Mouse (Mus musculus): Measurements from ENCODE around the gene Ssu72. TPM values are rescaled to one million over a fixed set of nuclear protein-coding genes. Genes with fewer than 3 reads are reported as not detected.

The Ssu72 gene
- total RNA-seq, 2 experiments from 2014 or later, result 93.9 to 101 TPM

DNA sequence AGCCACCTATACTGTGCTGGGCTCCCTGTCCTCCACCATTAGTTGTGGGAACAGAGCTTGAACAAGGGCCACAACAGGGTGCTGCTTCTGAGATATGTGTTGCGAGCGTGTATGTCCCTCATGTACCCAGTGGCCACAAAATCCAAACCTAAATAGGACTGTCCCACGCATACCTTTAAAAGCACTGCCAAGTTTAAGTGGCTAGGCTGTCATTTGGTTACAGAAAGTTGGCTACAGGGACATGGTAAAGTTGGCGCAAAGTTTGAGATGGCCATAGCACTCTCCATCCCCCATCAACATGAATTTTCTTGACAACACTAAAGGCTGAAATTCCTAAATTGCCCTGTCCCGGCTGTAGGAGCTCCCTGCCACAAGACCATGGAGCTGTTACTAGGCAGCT lies 40.5 kb downstream of the Ssu72 start:
- ATAC-seq (replicated peaks; ENCODE audit: poor library complexity), result no peak

DNA sequence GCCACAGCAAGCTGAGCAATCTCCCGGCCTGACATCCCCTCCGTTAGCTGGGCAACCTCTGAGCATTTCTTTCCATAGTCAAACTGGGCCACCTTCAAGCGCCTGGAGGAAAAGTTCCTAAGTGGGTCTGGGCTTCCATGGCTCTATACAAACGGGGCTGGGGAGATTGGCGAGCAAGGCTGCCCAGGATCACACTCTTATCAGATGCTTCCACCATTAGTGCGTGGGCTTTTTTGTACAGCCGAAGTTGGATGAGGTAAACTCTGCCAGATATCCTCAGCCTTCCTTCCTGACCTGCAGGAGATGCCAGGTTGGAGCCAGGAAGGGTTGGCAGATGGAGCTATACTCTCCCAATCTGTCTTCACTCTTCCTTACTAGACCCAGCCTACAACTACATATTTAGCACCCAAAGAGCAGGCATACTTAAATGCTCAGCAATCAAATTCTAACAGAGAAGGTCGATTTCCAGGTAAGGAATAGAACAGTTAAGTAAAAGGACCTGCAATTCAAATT lies 41.5 kb downstream of the Ssu72 start:
- ATAC-seq (replicated peaks; ENCODE audit: poor library complexity), result no peak

DNA sequence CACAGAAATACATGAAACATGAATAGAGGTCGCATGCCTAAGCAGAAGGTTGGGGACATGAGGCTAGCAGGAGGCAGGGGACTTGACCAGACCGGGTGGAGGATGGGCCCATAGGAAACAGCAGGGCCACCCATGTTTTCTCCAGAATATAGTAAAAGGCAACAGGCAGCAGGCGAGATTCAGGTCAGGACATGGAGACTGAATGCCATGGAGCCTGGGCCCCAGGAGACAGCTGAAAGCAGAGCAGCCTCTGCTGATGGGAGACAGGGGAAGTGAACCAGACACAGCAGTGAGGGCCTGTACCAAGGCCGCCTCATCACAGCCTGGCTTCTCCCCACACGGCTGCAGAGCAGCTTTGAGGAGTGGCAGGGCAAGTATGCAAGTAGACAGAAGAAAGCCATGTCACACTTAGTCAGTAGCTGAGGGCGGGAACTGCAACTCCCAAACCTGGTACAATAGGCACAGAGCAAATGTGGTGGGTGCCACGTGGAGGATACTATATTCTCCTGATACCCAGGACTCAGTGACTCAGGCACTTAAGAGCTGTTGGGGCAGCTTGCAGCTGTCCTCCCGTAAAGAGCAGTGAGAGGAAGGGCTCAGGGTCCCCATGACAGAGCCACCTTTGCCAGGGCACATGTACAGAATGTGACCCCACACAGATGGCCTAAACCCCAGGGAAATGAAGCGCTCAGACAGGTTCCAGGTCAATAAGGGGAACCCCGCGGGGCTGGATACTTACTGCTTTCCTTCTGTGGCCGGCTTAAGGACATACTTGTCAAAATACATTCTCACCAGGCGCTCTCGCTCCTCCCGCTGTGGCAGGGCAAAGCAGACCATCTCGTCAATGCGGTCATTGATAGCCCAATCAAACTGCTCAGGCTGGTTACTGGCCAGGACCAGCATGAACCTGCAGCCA lies 42.2 kb downstream of the Ssu72 start:
- ATAC-seq (replicated peaks; ENCODE audit: poor library complexity), result no peak

DNA sequence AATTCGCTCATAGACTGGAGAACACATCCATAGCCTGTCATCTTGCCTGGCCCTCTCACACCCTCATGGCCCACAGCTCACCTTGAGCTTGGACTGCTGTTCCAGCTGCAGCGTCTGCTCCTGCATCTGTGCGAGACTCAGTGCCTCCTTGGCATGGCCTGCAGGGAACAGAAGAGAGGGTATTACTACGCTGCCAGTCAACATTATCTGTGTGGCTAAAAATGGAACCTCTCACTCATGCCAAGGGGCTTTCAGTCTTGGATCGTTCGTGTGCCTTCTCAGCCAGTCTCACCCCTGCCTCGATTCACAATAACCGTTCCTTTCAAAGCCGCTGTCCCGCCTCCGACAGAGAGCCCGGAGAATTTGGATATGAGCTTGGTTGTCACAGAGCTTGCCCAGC lies 52.4 kb downstream of the Ssu72 start:
- no peak for ATAC-seq (replicated peaks; ENCODE audit: poor library complexity)

DNA sequence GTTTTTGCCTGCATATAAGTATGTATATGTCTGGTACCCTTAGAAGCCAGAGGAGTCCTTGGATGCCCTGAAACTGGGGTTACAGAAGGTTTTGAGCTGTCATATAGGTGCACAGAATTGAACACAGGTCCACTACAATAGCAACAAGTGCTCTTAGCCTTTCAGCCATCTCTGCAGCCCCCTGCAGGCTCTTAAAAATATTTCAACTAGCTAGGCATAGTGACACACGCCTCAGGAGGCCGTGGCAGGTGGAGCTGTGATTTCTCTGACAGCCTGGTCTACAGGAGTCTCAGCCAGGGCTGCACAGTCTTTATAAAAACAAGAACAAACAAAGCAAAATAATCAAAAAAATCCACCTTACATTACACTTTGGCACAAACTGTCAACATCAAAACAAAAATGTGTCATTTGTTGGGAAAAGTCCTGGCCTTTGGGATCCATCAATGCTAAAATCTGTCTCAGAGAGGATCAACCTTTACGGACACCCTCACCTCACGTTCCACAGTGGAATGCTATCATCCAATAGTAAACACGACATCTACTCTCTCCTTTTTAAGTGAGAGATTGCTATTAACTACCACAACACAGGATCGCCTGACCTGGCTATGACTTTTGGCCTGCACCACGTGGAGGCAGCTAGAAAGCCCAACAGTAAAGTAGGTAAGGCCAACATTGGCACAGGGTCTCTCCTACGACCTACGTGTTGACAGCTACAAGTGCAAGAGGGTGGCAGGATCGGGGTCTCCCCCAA lies 55.4 kb downstream of the Ssu72 start:
- ATAC-seq (replicated peaks; ENCODE audit: poor library complexity), result peak; percentile 66

DNA sequence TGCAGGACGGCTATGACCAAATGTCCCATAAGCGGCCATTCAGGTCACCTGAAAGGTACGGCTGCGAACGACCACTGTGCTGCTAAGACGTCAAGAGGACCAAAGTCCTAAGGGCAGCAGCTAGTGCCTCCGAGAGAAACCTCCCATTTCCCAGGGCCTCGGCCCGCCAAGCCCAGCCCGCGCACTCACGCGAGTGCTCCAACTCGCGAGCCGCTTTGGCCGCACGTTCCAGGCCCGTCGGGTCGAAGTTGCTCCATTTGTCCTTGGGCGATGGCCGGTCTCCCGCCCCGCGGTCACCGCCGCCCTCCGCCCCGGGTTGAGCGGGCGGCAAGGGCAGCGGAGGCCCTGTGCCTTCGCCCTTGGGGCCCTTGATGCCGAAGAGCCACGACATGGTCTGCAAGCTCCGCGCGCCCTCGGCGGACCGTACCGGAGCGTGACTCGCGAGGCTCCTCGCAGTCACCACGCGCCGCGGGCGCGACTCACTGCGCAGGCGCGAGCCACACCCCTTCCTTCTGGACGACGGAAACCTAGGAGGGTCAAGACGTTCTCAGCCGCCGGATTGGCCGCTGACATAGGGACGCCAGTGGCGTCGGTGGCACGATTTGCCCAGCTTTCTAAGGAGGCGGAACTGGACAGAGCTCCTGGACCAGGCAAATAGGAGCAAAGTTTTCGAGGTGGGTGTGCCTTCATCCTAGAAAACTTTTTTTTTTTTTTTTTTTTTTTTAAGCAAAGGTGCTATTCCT lies 56.2 kb downstream of the Ssu72 start, which contains the start of gene Atad3a:
TSS of gene Atad3a (minus strand) at position 481 of the 743 bp plus-strand sequence.
- ATAC-seq (replicated peaks; ENCODE audit: poor library complexity), result peak; percentile 95

DNA sequence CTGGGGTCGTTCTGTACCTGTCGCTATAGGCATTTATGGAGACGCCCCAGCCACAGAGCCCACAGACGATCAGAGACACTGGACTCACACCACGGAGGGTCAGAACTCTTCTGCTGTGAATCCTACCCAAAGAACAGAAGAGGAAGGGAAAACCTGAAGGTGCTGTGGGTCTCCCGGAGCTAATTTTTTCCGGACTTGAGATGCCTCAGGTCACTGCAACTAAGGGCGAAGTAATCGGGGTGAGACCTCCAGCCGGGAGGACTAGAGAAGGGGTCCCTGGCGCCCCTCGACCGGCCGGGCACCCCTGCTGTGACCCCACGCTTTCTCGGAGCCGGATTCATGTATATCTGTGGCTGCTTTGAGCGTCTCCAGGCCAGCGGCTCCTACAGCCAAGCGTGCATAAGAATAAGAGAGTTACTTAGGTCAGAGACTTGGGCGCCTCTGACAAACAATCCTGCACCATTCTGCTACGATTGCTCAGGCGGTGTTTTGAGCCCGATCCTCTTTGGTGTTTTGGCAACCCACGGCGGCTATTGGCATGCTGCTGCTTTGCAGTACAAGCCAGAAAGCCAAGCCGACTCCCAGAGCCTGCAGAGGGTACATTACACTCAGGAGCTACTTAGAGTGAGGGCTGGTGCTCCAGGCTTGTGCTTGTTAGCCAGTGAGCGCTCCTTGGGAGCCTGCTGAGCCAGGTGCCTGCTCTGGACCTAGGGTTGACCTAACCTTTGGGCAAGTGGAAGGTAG lies 56.9 kb downstream of the Ssu72 start:
- peak; percentile 7; the same call in 1 of the 2 replicates for ATAC-seq (replicated peaks; ENCODE audit: poor library complexity)

DNA sequence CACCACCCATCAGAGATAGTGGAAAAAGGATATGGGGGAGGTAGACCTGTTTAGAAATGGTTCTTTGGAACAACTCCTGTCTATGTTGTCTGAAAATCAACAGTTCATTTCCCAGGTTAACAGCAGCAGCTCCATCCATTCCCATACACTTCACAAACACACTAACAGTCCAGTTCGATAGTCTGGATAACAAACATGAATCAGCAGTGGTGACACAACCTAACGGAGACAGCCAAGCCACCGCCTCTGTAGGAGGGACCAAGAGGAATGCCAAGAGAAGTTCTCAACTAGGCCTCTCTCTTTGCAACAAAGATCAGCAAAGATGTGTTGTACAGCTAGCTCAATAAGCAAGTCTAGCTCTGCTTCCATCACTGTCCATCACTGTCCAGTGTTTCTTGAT lies 57.8 kb downstream of the Ssu72 start:
- no peak for ATAC-seq (replicated peaks; ENCODE audit: poor library complexity)

DNA sequence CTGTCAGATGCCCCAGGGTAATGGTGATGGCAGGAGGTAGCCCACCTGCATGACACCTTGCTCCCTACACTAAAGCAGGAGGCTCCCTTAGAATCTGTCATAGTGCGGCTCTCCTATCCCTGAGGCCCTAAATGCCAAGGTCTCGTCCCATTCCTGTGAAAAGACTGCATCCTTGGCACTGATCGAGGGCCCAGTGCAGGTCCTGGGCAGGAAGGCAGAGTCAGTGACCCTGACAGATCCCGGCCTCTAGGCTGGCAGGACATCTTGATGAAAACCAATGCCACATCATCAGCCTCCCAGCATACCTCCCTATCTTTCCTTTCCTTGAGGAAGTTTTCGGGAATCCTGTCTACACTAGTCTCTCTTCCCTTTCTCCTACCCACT lies 64.9 kb downstream of the Ssu72 start:
- no peak for ATAC-seq (replicated peaks; ENCODE audit: poor library complexity)

DNA sequence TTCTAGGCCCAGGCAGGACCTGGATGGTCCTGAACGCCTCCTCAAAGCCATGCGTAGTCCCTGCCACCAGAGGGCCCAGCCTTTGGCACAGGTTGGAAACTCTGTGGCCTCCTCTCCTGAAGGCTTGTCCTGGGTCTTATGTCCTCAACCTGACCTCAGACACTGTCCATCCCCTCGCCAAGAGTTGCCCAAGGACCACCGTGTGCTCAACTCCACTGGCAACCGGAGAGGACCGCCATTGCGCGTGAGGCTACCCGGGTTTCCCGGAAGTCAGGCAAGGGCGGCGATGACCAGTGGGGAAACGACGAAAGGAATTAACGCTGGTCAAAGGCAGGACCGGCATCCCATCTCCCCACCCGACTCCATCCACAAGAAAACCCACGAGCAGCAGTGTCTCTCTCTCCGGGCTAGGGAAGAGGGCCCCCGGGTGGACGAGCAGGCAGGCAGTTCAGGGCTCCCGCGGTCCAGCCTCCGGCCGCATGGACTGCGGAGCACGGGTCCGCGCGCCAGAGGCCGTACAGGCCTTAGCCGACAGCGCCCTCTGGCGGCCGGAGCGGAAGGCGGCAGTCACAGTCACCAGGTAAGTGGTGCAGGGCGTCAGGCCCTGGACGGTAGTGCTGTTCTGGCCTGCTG lies 65.4 kb downstream of the Ssu72 start:
- peak; percentile 80 for ATAC-seq (replicated peaks; ENCODE audit: poor library complexity)

DNA sequence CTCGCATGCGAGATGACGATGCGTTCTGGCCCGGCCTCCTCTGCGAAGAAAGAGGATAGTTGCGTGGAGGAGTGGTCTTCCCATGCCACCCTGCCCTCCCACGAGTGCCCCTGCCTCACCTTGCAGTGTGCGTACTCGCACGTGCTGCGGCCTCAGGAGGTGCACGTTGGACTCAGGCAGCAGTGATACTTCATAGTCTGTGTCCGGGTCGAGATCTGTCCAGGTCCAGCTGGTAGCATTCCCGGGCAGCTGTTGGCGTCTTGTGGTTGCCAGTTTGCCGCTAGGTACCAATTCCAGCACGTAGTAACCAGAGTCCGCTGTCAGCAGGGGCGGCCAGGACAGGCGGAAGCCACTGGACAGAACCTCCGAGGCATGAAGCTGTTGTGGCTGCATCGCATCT lies 66.0 kb downstream of the Ssu72 start:
- ATAC-seq (replicated peaks; ENCODE audit: poor library complexity), result no peak

DNA sequence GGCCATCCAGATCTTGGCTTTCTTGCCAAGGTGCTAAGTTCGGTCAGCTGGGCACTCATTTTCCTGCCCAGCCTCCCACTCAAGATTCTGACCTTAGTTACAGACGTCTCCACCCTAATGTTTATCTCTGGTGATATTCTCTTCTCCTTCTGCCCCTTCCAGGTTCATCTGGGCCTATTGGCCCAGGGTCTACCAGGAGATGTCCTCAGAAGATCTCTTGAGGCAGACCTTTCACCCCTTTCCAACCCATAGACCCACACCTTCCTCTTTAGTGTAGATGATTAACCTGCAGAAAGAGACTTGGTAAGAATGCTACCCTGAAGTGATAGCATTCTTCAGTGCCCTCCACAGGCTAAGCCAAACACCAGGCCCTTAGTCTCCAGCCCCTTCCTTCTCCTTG lies 67.1 kb downstream of the Ssu72 start:
- no peak for ATAC-seq (replicated peaks; ENCODE audit: poor library complexity)

DNA sequence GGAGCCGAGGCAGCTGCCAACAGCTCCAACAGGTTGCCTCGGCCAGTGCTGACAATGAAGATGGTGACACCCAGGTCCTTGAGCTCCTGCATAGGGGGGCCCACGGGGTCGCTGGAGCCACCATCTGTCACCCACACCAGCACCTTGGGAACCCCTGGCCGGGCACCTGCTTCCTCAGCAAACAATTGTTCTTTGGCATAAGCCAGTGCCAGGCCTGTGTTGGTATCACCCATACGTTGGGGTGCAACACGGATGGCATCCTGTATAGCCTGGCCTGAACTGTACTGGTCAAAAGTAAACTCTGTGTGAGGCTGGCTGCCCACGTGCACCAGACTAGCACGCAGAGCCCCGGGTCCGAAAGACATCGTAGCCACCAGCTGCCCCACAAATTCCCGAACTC lies 68.2 kb downstream of the Ssu72 start:
- no peak for ATAC-seq (replicated peaks; ENCODE audit: poor library complexity)

DNA sequence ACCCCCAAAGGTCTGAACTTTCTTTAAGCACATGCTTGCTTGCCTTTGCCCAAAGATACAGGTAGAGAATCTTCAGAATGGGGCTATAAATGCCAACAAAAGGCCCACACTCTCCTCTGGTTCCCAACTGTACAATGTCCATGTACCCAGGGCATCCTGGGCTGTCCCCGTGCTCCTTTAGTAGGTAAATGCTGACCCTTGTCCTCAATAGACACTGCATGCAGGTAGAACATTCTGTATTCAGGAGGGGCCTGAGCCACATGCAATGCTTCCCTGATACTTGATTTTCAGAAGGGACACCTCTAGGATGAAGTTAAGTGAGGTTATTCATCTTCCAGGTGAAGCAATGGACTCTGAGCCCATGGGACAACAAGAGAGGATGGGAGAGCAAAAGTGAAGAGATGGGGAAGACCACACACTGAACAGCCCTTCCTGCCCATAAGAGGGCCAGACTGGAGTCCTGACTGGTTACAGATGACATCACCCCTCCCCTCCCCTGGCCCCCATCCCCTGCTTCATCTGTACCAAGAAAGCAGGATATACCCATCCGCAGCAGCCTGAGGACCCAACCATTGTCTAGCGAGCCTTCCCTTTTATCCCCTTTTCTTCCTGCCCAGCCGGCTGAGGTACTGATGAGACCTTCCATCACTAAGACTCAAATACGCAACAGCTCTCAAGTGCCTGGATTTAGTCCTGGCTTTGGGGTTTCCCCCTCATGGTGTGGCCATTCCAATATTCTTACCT lies 68.9 kb downstream of the Ssu72 start:
- ATAC-seq (replicated peaks; ENCODE audit: poor library complexity), result no peak

DNA sequence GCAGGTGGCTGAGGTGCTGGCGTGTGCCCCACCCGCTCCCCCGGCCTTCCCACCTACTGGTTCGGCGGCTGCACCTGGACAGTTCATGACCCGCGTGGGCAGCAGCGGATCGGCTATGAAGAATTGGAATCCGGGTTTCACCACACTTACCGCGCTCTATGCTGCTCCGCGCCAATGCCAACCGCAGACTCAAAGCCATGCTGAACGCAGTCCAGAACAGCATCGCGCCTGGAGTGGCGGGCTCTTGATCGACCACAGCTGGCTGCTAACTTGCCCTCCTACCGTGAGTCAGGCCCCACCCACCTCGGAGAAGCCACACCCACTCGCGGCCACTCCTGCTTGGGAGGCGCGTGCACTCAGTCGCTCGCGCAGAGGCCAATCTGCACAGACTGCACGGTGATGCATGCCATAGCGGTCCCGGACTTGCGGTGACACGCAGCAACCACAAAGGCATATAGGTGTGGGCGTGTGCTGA lies 69.7 kb downstream of the Ssu72 start, which contains the start of gene Vwa1:
TSS of gene Vwa1 (minus strand) at position 419 of the 475 bp plus-strand sequence.
- ATAC-seq (replicated peaks; ENCODE audit: poor library complexity), result peak; percentile 75

DNA sequence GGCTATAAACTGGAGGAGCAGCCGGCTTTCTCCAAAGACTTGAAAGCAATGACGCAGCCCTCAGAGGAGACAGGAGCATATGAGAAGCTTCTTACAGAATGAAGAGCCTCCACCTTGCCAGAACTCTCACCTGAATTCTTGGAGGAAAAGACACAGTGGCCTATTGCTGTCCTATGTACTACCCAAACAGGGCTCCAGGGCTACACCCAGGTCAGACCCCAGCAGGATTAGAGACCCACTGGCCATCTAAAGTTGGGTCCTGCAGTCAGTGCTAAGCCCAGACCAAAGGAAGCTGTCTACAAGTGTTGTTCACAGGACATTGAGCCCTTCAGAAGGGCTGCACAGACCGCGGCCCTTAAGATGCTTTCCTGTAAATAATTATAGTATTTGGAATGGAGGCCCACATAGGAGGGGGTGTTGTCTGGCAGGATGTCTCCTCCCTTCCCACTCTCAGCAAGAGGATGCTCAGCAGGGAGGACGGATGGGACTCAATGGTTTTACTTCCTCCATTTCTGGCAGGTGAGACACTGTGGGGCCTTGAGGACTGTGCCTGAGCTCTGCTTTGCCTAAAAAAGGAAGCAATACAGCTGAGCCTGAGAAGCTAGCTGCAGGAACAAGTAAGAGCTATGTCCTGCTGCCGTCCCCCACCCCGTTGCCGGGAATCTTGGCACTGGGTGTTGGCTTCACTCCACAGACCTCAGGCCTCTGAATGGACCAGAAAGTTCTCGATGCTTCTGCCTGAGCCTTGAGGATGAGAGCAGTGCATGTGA lies 70.6 kb downstream of the Ssu72 start:
- ATAC-seq (replicated peaks; ENCODE audit: poor library complexity), result 0 out of 2 replicates have a peak, but pooled peaks have one; percentile 7

DNA sequence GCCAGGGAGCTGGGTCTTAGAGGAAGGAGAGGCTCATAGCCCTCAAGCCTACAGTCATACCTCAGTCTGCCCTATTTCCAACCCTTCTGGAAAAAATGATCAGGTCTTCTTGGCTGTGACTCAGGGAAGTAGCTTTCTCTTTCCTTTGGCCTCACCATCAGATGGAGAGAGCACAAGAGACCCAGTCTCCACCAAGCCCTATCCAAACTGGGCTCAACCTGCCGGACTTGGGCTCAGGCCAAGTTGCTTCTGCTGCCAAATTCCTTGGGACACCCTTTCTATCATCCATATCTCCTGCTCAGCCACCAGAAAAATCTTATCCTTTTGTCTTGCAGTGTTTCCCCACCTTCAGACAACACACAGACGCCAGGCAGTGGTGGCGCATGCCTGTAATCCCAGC lies 71.3 kb downstream of the Ssu72 start:
- ATAC-seq (replicated peaks; ENCODE audit: poor library complexity), result no peak

DNA sequence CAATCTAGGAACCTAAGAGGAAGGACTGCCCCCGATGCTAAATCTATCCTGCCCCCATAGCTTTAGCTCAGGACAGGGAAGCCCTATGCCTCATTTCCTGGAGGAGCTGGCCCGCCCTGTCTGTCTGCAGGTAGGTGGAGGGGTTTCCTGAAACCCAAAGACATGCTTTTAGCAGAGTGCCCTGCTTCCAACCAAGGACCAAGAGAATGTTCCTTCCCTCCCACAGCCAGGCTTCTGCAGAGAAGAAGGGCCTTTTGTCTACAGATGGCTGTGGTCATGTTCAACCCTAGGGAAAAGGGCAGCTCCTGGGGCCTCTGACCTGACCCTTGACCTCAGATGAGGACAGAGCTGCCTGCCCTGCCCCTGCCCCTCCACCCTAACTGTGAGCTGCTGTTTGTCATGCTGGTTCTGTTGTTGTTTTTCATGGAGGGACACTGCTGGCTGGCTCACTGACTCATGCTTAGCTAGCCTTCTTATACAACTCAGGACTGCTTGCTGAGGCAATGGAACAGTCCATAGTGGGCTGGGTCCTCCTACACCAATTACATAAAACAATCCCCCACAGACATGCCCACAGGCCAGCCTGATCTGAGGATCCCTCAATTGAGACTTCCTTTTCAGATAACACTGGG lies 72.2 kb downstream of the Ssu72 start:
- no peak for ATAC-seq (replicated peaks; ENCODE audit: poor library complexity)

All from megakaryocyte progenitor cell, adult 5-6 weeks (primary cell).